Mouse (Mus musculus): Measurements from ENCODE around the gene Mog. TPM values are rescaled to one million over a fixed set of nuclear protein-coding genes. Genes with fewer than 3 reads are reported as not detected.
A peak's percentile ranks its signal among the peaks of the same experiment; 100 is the strongest.

Mog gene
- polyA plus RNA-seq, 1 experiment, result 0.02 TPM

DNA sequence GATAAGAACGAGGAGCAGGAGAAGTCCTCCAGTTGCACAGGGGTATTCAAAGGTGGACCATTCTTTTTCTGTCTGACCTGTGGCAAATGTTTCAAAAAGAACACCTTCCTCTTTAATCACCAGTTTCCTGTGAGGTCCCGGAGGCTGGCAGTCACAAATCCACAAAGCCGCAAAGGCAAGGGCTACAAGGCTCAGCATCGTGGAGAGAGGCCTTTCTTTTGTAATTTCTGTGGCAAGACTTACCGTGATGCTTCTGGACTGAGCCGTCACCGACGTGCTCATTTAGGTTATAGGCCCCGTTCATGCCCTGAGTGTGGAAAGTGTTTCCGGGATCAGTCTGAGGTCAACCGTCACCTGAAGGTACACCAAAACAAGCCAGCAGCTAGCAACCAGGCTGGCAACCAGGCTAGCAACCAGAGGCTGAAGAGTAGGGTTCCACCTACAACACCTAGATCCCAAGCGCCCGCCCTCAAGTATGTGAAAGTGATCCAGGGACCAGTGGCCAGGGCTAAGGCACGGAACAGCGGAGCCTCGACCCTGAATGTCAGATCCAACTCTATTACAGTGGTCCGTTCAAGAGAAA lies 13.6 kb downstream of the Mog start:
- peaks cover 26% of the 10 kb centered on the region for H3K36me3 ChIP-seq (ENCODE audit: control insufficient read depth, insufficient read depth)
- H3K79me2 ChIP-seq (ENCODE audit: control insufficient read depth, insufficient read depth), result no peaks in the 10 kb centered on the region
- H3K4me3 ChIP-seq (ENCODE audit: insufficient read depth, poor library complexity, severe bottlenecking), result no peak overlapping the region
- H3K79me3 ChIP-seq (ENCODE audit: low read depth), result no peaks in the 10 kb centered on the region
- no peak overlapping the region for H3ac ChIP-seq (ENCODE audit: control insufficient read depth, insufficient read length, low read depth)
- no peak for TF ChIP-seq USF1 (IDR thresholded peaks at IDR 0.05; ENCODE audit: low read depth)
- no peak for TF ChIP-seq CTCF (IDR thresholded peaks at IDR 0.05; ENCODE audit: control insufficient read depth, insufficient read depth, insufficient read length)
- TF ChIP-seq FOSL1 (IDR thresholded peaks at IDR 0.05; ENCODE audit: insufficient read depth, low read length, poor library complexity, severe bottlenecking), result no peak
- no peak for TF ChIP-seq MYOD1 (IDR thresholded peaks at IDR 0.05; ENCODE audit: control insufficient read depth, insufficient read length, low read depth)
- no peak for TF ChIP-seq CEBPB (IDR thresholded peaks at IDR 0.05; ENCODE audit: low read depth)
- no peak for TF ChIP-seq MAX (IDR thresholded peaks at IDR 0.05)
- no peak for TF ChIP-seq MYOG (IDR thresholded peaks at IDR 0.05; ENCODE audit: control insufficient read depth, extremely low read depth, insufficient read length)
- H3K27me3 ChIP-seq (ENCODE audit: control insufficient read depth, insufficient read depth, insufficient read length), result no peaks in the 10 kb centered on the region

DNA sequence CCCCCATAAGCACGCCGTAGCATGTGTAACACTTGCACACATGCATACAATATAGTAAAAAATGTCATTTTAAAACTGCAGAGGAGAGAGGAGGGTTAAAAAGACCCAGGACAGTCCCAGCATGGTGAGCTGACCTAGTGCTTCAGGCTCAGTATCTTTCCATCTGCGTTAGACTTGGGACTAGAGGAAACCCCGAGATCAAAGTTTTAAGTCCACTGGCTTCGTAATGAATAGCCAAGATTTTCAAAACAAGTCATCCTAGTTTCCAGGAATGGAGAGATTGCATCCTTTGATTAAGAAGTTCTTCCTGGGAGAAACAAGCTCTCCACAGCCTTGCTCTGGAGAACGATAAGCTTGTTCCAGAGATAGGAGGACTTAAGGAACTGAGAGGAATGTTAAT lies 15.0 kb downstream of the Mog start:
- Histone ChIP-seq H3K79me2 (ENCODE audit: control insufficient read depth, insufficient read depth) (peaks cover 5% of the 10 kb centered on the region), H3K79me3 (ENCODE audit: low read depth) (no peaks in the 10 kb centered on the region), H3ac (ENCODE audit: control insufficient read depth, insufficient read length, low read depth) (no peak overlapping the region), H3K27me3 (ENCODE audit: control insufficient read depth, insufficient read depth, insufficient read length) (no peaks in the 10 kb centered on the region), H3K4me3 (ENCODE audit: insufficient read depth, poor library complexity, severe bottlenecking) (no peak overlapping the region), H3K36me3 (ENCODE audit: control insufficient read depth, insufficient read depth) (peaks cover 31% of the 10 kb centered on the region)
- no peak for TF ChIP-seq CEBPB (IDR thresholded peaks at IDR 0.05; ENCODE audit: low read depth)
- TF ChIP-seq USF1 (IDR thresholded peaks at IDR 0.05; ENCODE audit: low read depth), result no peak
- no peak for TF ChIP-seq MYOD1 (IDR thresholded peaks at IDR 0.05; ENCODE audit: control insufficient read depth, insufficient read length, low read depth)
- no peak for TF ChIP-seq MAX (IDR thresholded peaks at IDR 0.05)
- TF ChIP-seq CTCF (IDR thresholded peaks at IDR 0.05; ENCODE audit: control insufficient read depth, insufficient read depth, insufficient read length), result no peak
- TF ChIP-seq MYOG (IDR thresholded peaks at IDR 0.05; ENCODE audit: control insufficient read depth, extremely low read depth, insufficient read length), result no peak
- TF ChIP-seq FOSL1 (IDR thresholded peaks at IDR 0.05; ENCODE audit: insufficient read depth, low read length, poor library complexity, severe bottlenecking), result no peak

DNA sequence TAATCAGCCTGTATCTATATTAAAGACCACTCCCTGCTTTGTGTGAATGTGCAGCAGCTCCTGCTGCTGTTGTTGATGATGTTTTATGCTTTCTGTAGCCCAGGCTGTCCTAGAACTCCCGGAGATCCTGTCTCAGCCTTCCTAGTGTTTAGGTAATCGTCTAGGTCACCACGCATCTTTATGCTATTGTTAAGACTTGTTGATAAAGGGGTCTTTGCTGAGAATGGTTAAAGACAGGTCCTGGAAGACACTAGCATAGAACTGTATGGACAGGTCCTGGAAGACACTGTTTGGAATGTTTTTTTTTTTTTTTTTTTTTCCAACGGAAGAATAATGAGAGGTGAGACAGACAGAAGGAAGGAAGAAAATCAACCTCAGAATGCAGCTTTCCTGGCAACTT lies 19.8 kb downstream of the Mog start:
- peak overlapping the region; percentile 42 for H3K4me3 ChIP-seq (ENCODE audit: insufficient read depth, poor library complexity, severe bottlenecking)
- no peaks in the 10 kb centered on the region for H3K27me3 ChIP-seq (ENCODE audit: control insufficient read depth, insufficient read depth, insufficient read length)
- TF ChIP-seq FOSL1 (IDR thresholded peaks at IDR 0.05; ENCODE audit: insufficient read depth, low read length, poor library complexity, severe bottlenecking), result no peak
- TF ChIP-seq MAX (IDR thresholded peaks at IDR 0.05), result no peak
- no peak for TF ChIP-seq MYOG (IDR thresholded peaks at IDR 0.05; ENCODE audit: control insufficient read depth, extremely low read depth, insufficient read length)
- no peak for TF ChIP-seq CTCF (IDR thresholded peaks at IDR 0.05; ENCODE audit: control insufficient read depth, insufficient read depth, insufficient read length)
- no peak for TF ChIP-seq CEBPB (IDR thresholded peaks at IDR 0.05; ENCODE audit: low read depth)
- no peak for TF ChIP-seq USF1 (IDR thresholded peaks at IDR 0.05; ENCODE audit: low read depth)
- TF ChIP-seq MYOD1 (IDR thresholded peaks at IDR 0.05; ENCODE audit: control insufficient read depth, insufficient read length, low read depth), result no peak
- no peaks in the 10 kb centered on the region for H3K79me3 ChIP-seq (ENCODE audit: low read depth)
- peak overlapping the region; percentile 24 for H3ac ChIP-seq (ENCODE audit: control insufficient read depth, insufficient read length, low read depth)
- H3K36me3 ChIP-seq (ENCODE audit: control insufficient read depth, insufficient read depth), result peaks cover 19% of the 10 kb centered on the region
- H3K79me2 ChIP-seq (ENCODE audit: control insufficient read depth, insufficient read depth), result peaks cover 9% of the 10 kb centered on the region

GRCm38 (mm10) chr17:37002364-37003330 lies 20.6 kb downstream of the Mog start:
- no peaks in the 10 kb centered on the region for H3K79me3 ChIP-seq (ENCODE audit: low read depth)
- H3K36me3 ChIP-seq (ENCODE audit: control insufficient read depth, insufficient read depth), result peaks cover 15% of the 10 kb centered on the region
- peak overlapping the region; percentile 66 for H3ac ChIP-seq (ENCODE audit: control insufficient read depth, insufficient read length, low read depth)
- peak overlapping the region; percentile 42 for H3K4me3 ChIP-seq (ENCODE audit: insufficient read depth, poor library complexity, severe bottlenecking)
- no peaks in the 10 kb centered on the region for H3K27me3 ChIP-seq (ENCODE audit: control insufficient read depth, insufficient read depth, insufficient read length)
- no peak for TF ChIP-seq CTCF (IDR thresholded peaks at IDR 0.05; ENCODE audit: control insufficient read depth, insufficient read depth, insufficient read length)
- peak; percentile 52 for TF ChIP-seq MAX (IDR thresholded peaks at IDR 0.05)
- no peak for TF ChIP-seq USF1 (IDR thresholded peaks at IDR 0.05; ENCODE audit: low read depth)
- peaks cover 9% of the 10 kb centered on the region for H3K79me2 ChIP-seq (ENCODE audit: control insufficient read depth, insufficient read depth)

GRCm38 (mm10) chr17:37000863-37001262 lies 22.3 kb downstream of the Mog start, which contains the start of gene Zfp57:
Gene Zfp57 (plus strand): TSS chr17:37001163.
- TF ChIP-seq MYOD1 (IDR thresholded peaks at IDR 0.05; ENCODE audit: control insufficient read depth, insufficient read length, low read depth) (no peak), MYOG (IDR thresholded peaks at IDR 0.05; ENCODE audit: control insufficient read depth, extremely low read depth, insufficient read length) (no peak), USF1 (IDR thresholded peaks at IDR 0.05; ENCODE audit: low read depth) (no peak), MAX (IDR thresholded peaks at IDR 0.05) (no peak), FOSL1 (IDR thresholded peaks at IDR 0.05; ENCODE audit: insufficient read depth, low read length, poor library complexity, severe bottlenecking) (no peak), CTCF (IDR thresholded peaks at IDR 0.05; ENCODE audit: control insufficient read depth, insufficient read depth, insufficient read length) (no peak), CEBPB (IDR thresholded peaks at IDR 0.05; ENCODE audit: low read depth) (no peak)
- Histone ChIP-seq H3K4me3 (ENCODE audit: insufficient read depth, poor library complexity, severe bottlenecking) (peak within 1 kb of the TSS; percentile 42), H3K27me3 (ENCODE audit: control insufficient read depth, insufficient read depth, insufficient read length) (no peaks in the 10 kb centered on the region), H3K79me3 (ENCODE audit: low read depth) (no peaks in the 10 kb centered on the region), H3ac (ENCODE audit: control insufficient read depth, insufficient read length, low read depth) (no peak within 1 kb of the TSS), H3K79me2 (ENCODE audit: control insufficient read depth, insufficient read depth) (peaks cover 9% of the 10 kb centered on the region), H3K36me3 (ENCODE audit: control insufficient read depth, insufficient read depth) (peaks cover 5% of the 10 kb centered on the region)
